Mouse (Mus musculus) midbrain, embryonic 13.5 days (tissue): Measurements from ENCODE around the gene Nr1d1. TPM values are rescaled to one million over a fixed set of nuclear protein-coding genes. Genes with fewer than 3 reads are reported as not detected.

ENCODE experiments used
- ATAC-seq: fragments of 200-750 bp; cut with Nextera tagmentation; 2 replicates; pipeline ENCODE4 v1.8.0; 2017; ENCODE audit warnings: mild to moderate bottlenecking, moderate TSS enrichment, moderate library complexity
- H3K27ac ChIP-seq: fragments of 300-500 bp; sonication (generic); 2 replicates; pipeline ENCODE4 v1.5.1; 2015; ENCODE audit warnings: inconsistent platforms, mild to moderate bottlenecking, moderate library complexity
- H3K27me3 ChIP-seq: fragments of 300-500 bp; sonication (generic); 2 replicates; pipeline ENCODE4 v1.6.1; 2015; ENCODE audit warnings: mild to moderate bottlenecking, inconsistent platforms
- H3K36me3 ChIP-seq: fragments of 300-500 bp; sonication (generic); 2 replicates; pipeline ENCODE4 v1.6.1; 2015; ENCODE audit warnings: mild to moderate bottlenecking, inconsistent platforms
- H3K4me1 ChIP-seq: fragments of 300-500 bp; sonication (generic); replicated peaks from 2 replicates; pipeline ENCODE4 v1.6.1; 2015; ENCODE audit warnings: inconsistent platforms
- H3K4me2 ChIP-seq: fragments of 300-500 bp; sonication (generic); replicated peaks from 2 replicates; pipeline ENCODE4 v1.6.1; 2015; ENCODE audit warnings: moderate library complexity, mild to moderate bottlenecking, inconsistent platforms
- H3K4me3 ChIP-seq: fragments of 300-500 bp; sonication (generic); replicated peaks from 2 replicates; pipeline ENCODE4 v1.5.1; 2015; ENCODE audit warnings: mild to moderate bottlenecking, inconsistent platforms
- H3K9ac ChIP-seq: fragments of 300-500 bp; sonication (generic); replicated peaks from 2 replicates; pipeline ENCODE4 v1.6.1; 2015; ENCODE audit warnings: mild to moderate bottlenecking, inconsistent platforms
- H3K9me3 ChIP-seq: fragments of 300-500 bp; sonication (generic); 2 replicates; pipeline ENCODE4 v1.6.1; 2016; ENCODE audit warnings: mild to moderate bottlenecking, inconsistent platforms
- WGBS: fragments of 180-500 bp; shearing (Covaris S2); methylation state at CpG from one replicate; pipeline ENCODE4 v1.1.7; 2015; 5-methylcytosine and 5-hydroxymethylcytosine counted together
- polyA plus RNA-seq: library from polyadenylated mRNA; unstranded; fragments of >200 nt; fragmentation: Nextera tagmentation; extraction: Ambion mirVana; gene quantifications from 2 replicates; pipeline ENCODE4 v1.2.1, GENCODE M21; 2015

Gene Nr1d1
- polyA plus RNA-seq, 1 experiment from 2014 or later, result 1.2 TPM

DNA sequence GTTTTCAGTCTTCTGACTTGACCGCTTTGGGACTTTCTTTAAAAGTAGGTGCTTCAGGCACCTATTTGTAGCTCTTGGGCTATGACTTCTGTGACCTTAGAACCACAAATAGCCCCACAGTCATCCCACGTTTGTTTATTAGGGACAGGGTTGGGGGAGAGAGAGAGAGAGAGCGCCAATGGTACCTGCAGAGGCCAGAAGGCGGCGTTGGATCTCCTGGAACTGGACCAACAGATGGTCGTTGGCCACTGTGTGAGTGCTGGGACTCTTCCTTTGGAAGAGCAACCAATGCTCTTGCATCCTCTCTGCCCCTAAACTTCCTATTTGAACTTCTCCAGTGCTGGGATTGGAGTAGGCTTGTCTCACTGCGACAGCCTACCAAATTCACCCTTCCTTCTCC lies 12.1 kb upstream of the Nr1d1 start:
- no peak overlapping the region for H3K27ac ChIP-seq
- H3K4me1 ChIP-seq, result peaks cover 59% of the 10 kb centered on the region
- no peaks in the 10 kb centered on the region for H3K36me3 ChIP-seq
- WGBS, result 34% methylated on average over 7 of the region's 7 CpGs
- H3K27me3 ChIP-seq, result no peaks in the 10 kb centered on the region
- no peak overlapping the region for H3K4me3 ChIP-seq
- no peak overlapping the region for H3K4me2 ChIP-seq
- no peak overlapping the region for H3K9ac ChIP-seq
- peak; percentile 1; the same call in 1 of the 2 replicates for ATAC-seq
- H3K9me3 ChIP-seq, result no peaks in the 10 kb centered on the region

GRCm38 (mm10) chr11:98786359-98787214 lies 11.5 kb upstream of the Nr1d1 start:
- WGBS, result 3% methylated on average over 15 of the region's 15 CpGs
- H3K27me3 ChIP-seq, result no peaks in the 10 kb centered on the region
- H3K36me3 ChIP-seq, result no peaks in the 10 kb centered on the region
- H3K4me3 ChIP-seq, result 0 out of 2 replicates have a peak overlapping the region, but pooled peaks have one; percentile 11
- H3K9me3 ChIP-seq, result no peaks in the 10 kb centered on the region
- H3K4me2 ChIP-seq, result peak overlapping the region; percentile 38
- ATAC-seq, result peak; percentile 32
- peak overlapping the region; percentile 69 for H3K27ac ChIP-seq
- H3K4me1 ChIP-seq, result peaks cover 63% of the 10 kb centered on the region
- H3K9ac ChIP-seq, result no peak overlapping the region; the same call in 1 of the 2 replicates

DNA sequence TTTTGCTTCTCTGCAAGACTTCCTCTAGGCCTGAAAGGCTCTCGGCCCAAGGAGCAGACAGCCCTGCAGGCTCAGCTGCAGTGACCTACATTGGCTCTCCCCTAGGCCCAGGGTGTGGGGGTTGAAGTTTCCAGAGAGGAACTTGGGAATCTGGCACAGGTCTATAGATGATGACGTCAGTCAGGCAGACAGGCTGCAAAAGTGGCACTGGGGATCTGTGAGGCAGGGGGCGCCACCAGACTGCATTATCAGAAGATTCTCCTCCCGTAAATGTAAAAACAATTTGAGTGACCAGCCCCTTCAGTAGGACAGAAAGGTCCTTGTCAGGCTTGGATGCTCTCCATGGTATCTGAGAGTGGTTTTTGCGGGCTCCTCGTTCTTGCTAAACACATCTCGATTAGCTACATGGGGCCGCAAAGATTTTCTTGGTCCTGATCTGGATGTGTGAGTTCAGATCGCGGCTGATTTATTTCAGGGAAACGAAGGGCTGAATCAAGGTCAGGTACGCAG lies 10.7 kb upstream of the Nr1d1 start:
- 11% methylated on average over 12 of the region's 12 CpGs for WGBS

GRCm38 (mm10) chr11:98785214-98785613 lies 10.1 kb upstream of the Nr1d1 start:
- WGBS, result 66% methylated on average over 10 of the region's 10 CpGs
- Histone ChIP-seq H3K4me3 (no peak overlapping the region), H3K4me2 (no peak overlapping the region), H3K9ac (0 out of 2 replicates have a peak overlapping the region, but pooled peaks have one; percentile 34), H3K9me3 (no peaks in the 10 kb centered on the region), H3K27me3 (no peaks in the 10 kb centered on the region), H3K27ac (peak overlapping the region; percentile 1; the same call in 1 of the 2 replicates), H3K4me1 (peaks cover 67% of the 10 kb centered on the region), H3K36me3 (no peaks in the 10 kb centered on the region)
- ATAC-seq, result no peak

More for the DNA sequence above, 10.7 kb upstream of the Nr1d1 start:
- Histone ChIP-seq H3K9me3 (no peaks in the 10 kb centered on the region), H3K4me2 (peak overlapping the region; percentile 38), H3K27ac (peak overlapping the region; percentile 69), H3K4me3 (0 out of 2 replicates have a peak overlapping the region, but pooled peaks have one; percentile 11), H3K9ac (no peak overlapping the region; the same call in 1 of the 2 replicates), H3K27me3 (no peaks in the 10 kb centered on the region), H3K4me1 (peaks cover 67% of the 10 kb centered on the region), H3K36me3 (no peaks in the 10 kb centered on the region)
- ATAC-seq, result no peak

DNA sequence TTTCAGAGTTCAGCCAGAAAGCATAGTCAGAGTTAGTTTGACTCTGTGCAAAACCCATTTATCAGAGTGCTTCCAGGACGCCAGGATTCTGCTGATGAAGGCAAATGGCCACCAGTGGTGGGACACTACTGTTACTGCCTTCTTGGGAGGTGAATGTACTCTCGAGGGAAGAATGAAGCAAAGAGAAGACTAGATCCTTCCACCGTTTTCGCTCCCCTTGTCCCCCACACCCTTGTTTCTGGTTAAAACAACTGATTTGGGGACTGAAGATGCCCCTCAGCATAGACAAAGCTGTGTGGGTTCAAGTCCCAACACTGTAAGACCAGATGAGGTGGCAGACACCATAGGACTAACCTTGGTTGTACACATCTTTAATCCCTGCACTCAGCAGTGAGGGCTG lies 9.0 kb upstream of the Nr1d1 start:
- no peak for ATAC-seq
- Histone ChIP-seq H3K4me3 (no peak overlapping the region), H3K27me3 (no peaks in the 10 kb centered on the region), H3K27ac (no peak overlapping the region), H3K9ac (no peak overlapping the region), H3K4me2 (no peak overlapping the region), H3K9me3 (no peaks in the 10 kb centered on the region), H3K36me3 (no peaks in the 10 kb centered on the region), H3K4me1 (peaks cover 60% of the 10 kb centered on the region)
- WGBS, result 71% methylated on average over 4 of the region's 4 CpGs

- no peaks in the 10 kb centered on the region for H3K27me3 ChIP-seq
- H3K9ac ChIP-seq, result peak overlapping the region; percentile 15
- under 1% methylated on average over 20 of the region's 20 CpGs for WGBS
- peak; percentile 34; the same call in 1 of the 2 replicates for ATAC-seq
- H3K4me3 ChIP-seq, result 0 out of 2 replicates have a peak overlapping the region, but pooled peaks have one; percentile 8
- H3K4me1 ChIP-seq, result peaks cover 54% of the 10 kb centered on the region
- peak overlapping the region; percentile 41 for H3K4me2 ChIP-seq
- H3K36me3 ChIP-seq, result no peaks in the 10 kb centered on the region
- peak overlapping the region; percentile 69 for H3K27ac ChIP-seq
- no peaks in the 10 kb centered on the region for H3K9me3 ChIP-seq
Measured at GRCm38 (mm10) chr11:98783236-98783696, 8.1 kb upstream of the Nr1d1 start.

DNA sequence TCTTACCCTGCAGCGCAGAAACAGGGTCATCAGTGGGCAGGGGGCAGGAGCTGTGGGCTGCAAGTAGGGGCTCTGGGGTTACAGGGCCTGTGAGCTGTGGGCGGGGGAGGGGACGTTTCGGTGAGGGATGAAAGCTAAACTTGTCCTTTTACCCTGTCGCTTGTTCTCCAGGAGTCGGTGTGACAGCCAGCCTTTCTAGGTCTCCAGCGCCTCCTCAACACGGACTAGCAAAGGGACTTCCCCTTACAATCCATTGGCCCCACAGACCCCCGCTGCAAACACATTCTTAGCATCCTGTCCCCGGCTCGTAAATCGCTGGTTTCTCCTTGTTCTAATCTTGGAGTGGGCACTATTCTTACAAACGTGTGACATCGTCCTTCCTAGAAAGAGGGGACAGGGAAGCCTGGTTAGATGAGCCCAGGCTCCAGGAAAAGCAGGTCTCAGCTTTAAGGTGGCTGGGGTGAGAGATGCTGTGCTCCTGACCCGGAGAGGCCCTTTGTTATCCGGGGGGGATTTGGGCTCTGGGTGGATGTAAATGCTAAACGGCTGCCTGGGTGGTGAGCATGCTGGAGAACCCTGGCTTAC lies 7.6 kb upstream of the Nr1d1 start:
- H3K4me2 ChIP-seq, result peak overlapping the region; percentile 41
- H3K4me3 ChIP-seq, result 0 out of 2 replicates have a peak overlapping the region, but pooled peaks have one; percentile 8
- WGBS, result 1% methylated on average over 17 of the region's 17 CpGs
- peak overlapping the region; percentile 15 for H3K9ac ChIP-seq
- 0 out of 2 replicates have a peak, but pooled peaks have one; percentile 1 for ATAC-seq
- peaks cover 51% of the 10 kb centered on the region for H3K4me1 ChIP-seq
- H3K27ac ChIP-seq, result peak overlapping the region; percentile 69
- no peaks in the 10 kb centered on the region for H3K9me3 ChIP-seq
- H3K27me3 ChIP-seq, result no peaks in the 10 kb centered on the region
- H3K36me3 ChIP-seq, result no peaks in the 10 kb centered on the region

DNA sequence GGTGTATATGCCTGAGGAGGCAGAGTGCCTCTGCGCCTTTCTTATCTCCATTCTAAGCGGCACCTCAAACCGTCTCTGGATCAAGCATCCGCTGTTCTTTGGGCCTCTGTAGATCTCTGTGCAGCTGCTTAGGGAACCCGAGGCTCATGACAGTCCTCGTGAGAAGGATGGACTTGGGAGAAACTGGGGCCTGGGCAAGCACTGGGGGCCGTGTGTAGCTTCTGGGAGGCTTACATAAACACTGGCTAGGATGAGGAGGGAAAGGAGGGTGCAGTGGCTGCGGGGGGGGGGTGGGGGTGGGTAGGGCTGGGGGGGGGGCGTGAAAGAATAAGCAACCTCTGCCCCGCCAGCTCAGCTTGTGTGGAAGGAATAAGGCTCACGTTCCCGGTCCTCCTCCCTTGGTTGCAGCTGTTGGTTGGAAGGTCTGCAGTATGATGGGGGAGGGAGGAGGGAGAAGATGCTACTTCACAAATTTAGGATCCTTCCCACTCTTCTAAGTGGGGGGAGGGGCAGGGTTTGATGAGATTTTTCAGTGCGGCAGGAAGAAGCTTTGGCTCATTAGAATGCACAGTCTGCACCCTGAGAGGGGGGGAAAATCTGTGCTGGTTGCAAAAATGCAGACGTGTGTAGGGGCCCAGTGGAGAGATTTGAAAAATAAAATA lies 6.8 kb upstream of the Nr1d1 start:
- H3K4me3 ChIP-seq, result no peak overlapping the region

GRCm38 (mm10) chr11:98777888-98778287 lies 2.8 kb upstream of the Nr1d1 start:
- H3K4me1 ChIP-seq, result peaks cover 61% of the 10 kb centered on the region
- H3K9ac ChIP-seq, result 0 out of 2 replicates have a peak overlapping the region, but pooled peaks have one; percentile 2
- no peak overlapping the region for H3K27ac ChIP-seq

More for the DNA sequence above, 6.8 kb upstream of the Nr1d1 start:
- Histone ChIP-seq H3K36me3 (no peaks in the 10 kb centered on the region), H3K4me2 (peak overlapping the region; percentile 41; the same call in 1 of the 2 replicates), H3K9me3 (no peaks in the 10 kb centered on the region), H3K9ac (peak overlapping the region; percentile 15; the same call in 1 of the 2 replicates), H3K27ac (peak overlapping the region; percentile 69; the same call in 1 of the 2 replicates), H3K4me1 (peaks cover 48% of the 10 kb centered on the region), H3K27me3 (no peaks in the 10 kb centered on the region)
- WGBS, result 9% methylated on average over 13 of the region's 14 CpGs
- ATAC-seq, result no peak

GRCm38 (mm10) chr11:98776843-98777590 lies 1.9 kb upstream of the Nr1d1 start:
- Histone ChIP-seq H3K4me3 (no peak overlapping the region), H3K4me2 (no peak overlapping the region), H3K27me3 (no peaks in the 10 kb centered on the region), H3K9ac (peak overlapping the region; percentile 55), H3K4me1 (peaks cover 54% of the 10 kb centered on the region), H3K27ac (peak overlapping the region; percentile 61), H3K36me3 (no peaks in the 10 kb centered on the region), H3K9me3 (no peaks in the 10 kb centered on the region)
- 12% methylated on average over 9 of the region's 9 CpGs for WGBS
- ATAC-seq, result no peak

More at GRCm38 (mm10) chr11:98777888-98778287, 2.8 kb upstream of the Nr1d1 start:
- ATAC-seq, result no peak
- Histone ChIP-seq H3K36me3 (no peaks in the 10 kb centered on the region), H3K4me2 (no peak overlapping the region), H3K9me3 (no peaks in the 10 kb centered on the region), H3K4me3 (no peak overlapping the region), H3K27me3 (no peaks in the 10 kb centered on the region)
